Mouse (Mus musculus) olfactory bulb, adult 2 months (tissue): ENCODE results near the gene Vax2.

Experiments
- CTCF ChIP-seq: fragments of 200-500 bp; IDR thresholded peaks from 2 replicates; pipeline ENCODE4 v1.5.1; 2012; ENCODE audit warnings: low read depth, mild to moderate bottlenecking, low read length, moderate library complexity; ENCODE audit not compliant: insufficient read depth
- POLR2A ChIP-seq: fragments of 200-500 bp; IDR thresholded peaks from 2 replicates; pipeline ENCODE4 v1.6.1; 2012; ENCODE audit warnings: mild to moderate bottlenecking, low read depth, low read length, moderate library complexity; ENCODE audit not compliant: insufficient read depth

GRCm38 (mm10) chr6:83775638-83776293, 64.7 kb downstream of the Vax2 start, which contains the start of gene Tex261:
- TF ChIP-seq CTCF (peak; percentile 62), POLR2A (peak; percentile 88)
